Comparison of ENCODE assay signal across 24 mouse cellular contexts in genomic region chr11:69362021-69362420, GRCm38 (mm10). TPM values are rescaled to one million over a fixed set of nuclear protein-coding genes. Genes with fewer than 3 reads are reported as not detected.
DNase-seq lines count a peak whose midpoint lies in the region; ATAC-seq and TF ChIP-seq lines count a peak whose summit lies in the region.
"Had no signal": no experiment of that assay in that cellular context is flagged by ENCODE, and none has a peak within 500 bp of the region (broad histone marks: within the 10 kb centered on the region; RNA-seq: fewer than 3 reads in every experiment).

No protein-coding gene starts in this region.

- no peak overlapping the region for H3ac ChIP-seq in myocyte (ENCODE audit: control insufficient read depth, insufficient read length)

- WGBS in forebrain, embryonic 10.5 days, result 72% methylated on average over 7 of the region's 7 CpGs
- WGBS in forebrain, embryonic 16.5 days, result 31% methylated on average over 7 of the region's 7 CpGs
- 56% methylated on average over 7 of the region's 7 CpGs for WGBS in kidney, embryonic 16.5 days

- H3K36me3 ChIP-seq in forebrain, embryonic 10.5 days (replicated peaks), result peaks cover 75% of the 10 kb centered on the region
- H3K36me3 ChIP-seq in forebrain, embryonic 16.5 days (ENCODE audit: control insufficient read depth, insufficient read depth), result peaks cover 57% of the 10 kb centered on the region
- peaks cover 63% of the 10 kb centered on the region for H3K36me3 ChIP-seq in kidney, embryonic 16.5 days (ENCODE audit: insufficient read depth, low read length)
- H3K36me3 ChIP-seq in myocyte (ENCODE audit: control insufficient read depth, insufficient read depth), result peaks cover 21% of the 10 kb centered on the region

- no peak for TF ChIP-seq POLR2A in myocyte (IDR thresholded peaks at IDR 0.05; ENCODE audit: insufficient read length, low read depth)

- H3K27me3 ChIP-seq in forebrain, embryonic 10.5 days (ENCODE audit: poor library complexity, severe bottlenecking), result no peaks in the 10 kb centered on the region
- H3K27me3 ChIP-seq in forebrain, embryonic 16.5 days (replicated peaks; ENCODE audit: control insufficient read depth, insufficient read depth, low read length), result no peaks in the 10 kb centered on the region
- H3K27me3 ChIP-seq in kidney, embryonic 16.5 days (ENCODE audit: insufficient read depth, low read length), result no peaks in the 10 kb centered on the region
- H3K27me3 ChIP-seq in myocyte (ENCODE audit: control insufficient read depth, insufficient read depth, insufficient read length), result no peaks in the 10 kb centered on the region
- H3K27me3 ChIP-seq: embryonic facial prominence, embryonic 12.5 days; limb, embryonic 12.5 days; midbrain, embryonic 12.5 days had no signal

- DNase-seq in forebrain, embryonic 10.5 days (ENCODE audit: extremely low spot score, low spot score), result no peak
- DNase-seq in kidney, adult 8-10 months, result no peak
- peak; percentile 28 for DNase-seq in thymus, postnatal 14 days
- DNase-seq in thymus, adult 18-20 months, result no peak
- no peak for DNase-seq in lung, postnatal 25 days (ENCODE audit: low spot score)
- DNase-seq: adrenal gland, postnatal 25 days; cerebellum, adult 9-11 months; gastrocnemius, adult 2 months; heart, postnatal 4 days; kidney, adult 18-20 months; kidney, postnatal 10 days; lung, adult 18-20 months; lung, postnatal 10 days had no signal

- H3K9me3 ChIP-seq in forebrain, embryonic 10.5 days, result no peaks in the 10 kb centered on the region
- no peaks in the 10 kb centered on the region for H3K9me3 ChIP-seq in forebrain, embryonic 16.5 days (ENCODE audit: control insufficient read depth, low read length)
- no peaks in the 10 kb centered on the region for H3K9me3 ChIP-seq in kidney, embryonic 16.5 days (ENCODE audit: low read length)
- H3K9me3 ChIP-seq: embryonic facial prominence, embryonic 12.5 days; limb, embryonic 12.5 days; midbrain, embryonic 12.5 days had no signal

- H3K79me2 ChIP-seq in myocyte (ENCODE audit: control insufficient read depth, insufficient read depth), result peaks cover 13% of the 10 kb centered on the region

- H3K27ac ChIP-seq in forebrain, embryonic 10.5 days, result peak overlapping the region; percentile 31; the same call in 1 of the 2 replicates
- H3K27ac ChIP-seq in forebrain, embryonic 16.5 days (ENCODE audit: low read length), result no peak overlapping the region
- no peak overlapping the region for H3K27ac ChIP-seq in kidney, embryonic 16.5 days (ENCODE audit: low read length)
- H3K27ac ChIP-seq: gastrocnemius, adult 2 months; midbrain, embryonic 12.5 days; stomach, postnatal 0 days had no signal

- no peak overlapping the region for H3K4me3 ChIP-seq in forebrain, embryonic 10.5 days
- H3K4me3 ChIP-seq in forebrain, embryonic 16.5 days (replicated peaks; ENCODE audit: low read length), result no peak overlapping the region
- H3K4me3 ChIP-seq in kidney, embryonic 16.5 days (ENCODE audit: low read length), result no peak overlapping the region
- no peak overlapping the region for H3K4me3 ChIP-seq in myocyte
- H3K4me3 ChIP-seq: embryonic facial prominence, embryonic 12.5 days; erythroblast, embryonic 14.5 days; gastrocnemius, adult 2 months; limb, embryonic 12.5 days; midbrain, embryonic 12.5 days had no signal

- no peak overlapping the region for H3K4me2 ChIP-seq in forebrain, embryonic 16.5 days (ENCODE audit: low read length)
- no peak overlapping the region for H3K4me2 ChIP-seq in kidney, embryonic 16.5 days (replicated peaks; ENCODE audit: low read depth, low read length)
- peak overlapping the region; percentile 3 for H3K4me2 ChIP-seq in myocyte (ENCODE audit: low read depth)
- H3K4me2 ChIP-seq: embryonic facial prominence, embryonic 12.5 days; limb, embryonic 12.5 days; liver, embryonic 11.5 days; midbrain, embryonic 12.5 days had no signal

- no peak overlapping the region for H3K9ac ChIP-seq in forebrain, embryonic 16.5 days (replicated peaks; ENCODE audit: low read depth, low read length)
- H3K9ac ChIP-seq in kidney, embryonic 16.5 days (replicated peaks; ENCODE audit: low read length), result 0 out of 2 replicates have a peak overlapping the region, but pooled peaks have one; percentile 16
- H3K9ac ChIP-seq: embryonic facial prominence, embryonic 12.5 days; limb, embryonic 12.5 days; midbrain, embryonic 12.5 days had no signal

- H3K4me1 ChIP-seq in forebrain, embryonic 10.5 days, result peaks cover 38% of the 10 kb centered on the region
- peaks cover 30% of the 10 kb centered on the region for H3K4me1 ChIP-seq in forebrain, embryonic 16.5 days (replicated peaks; ENCODE audit: control insufficient read depth, insufficient read depth, low read length)
- H3K4me1 ChIP-seq in kidney, embryonic 16.5 days (ENCODE audit: insufficient read depth, low read length), result peaks cover 31% of the 10 kb centered on the region

- ATAC-seq in forebrain, embryonic 16.5 days, result no peak
- ATAC-seq in kidney, embryonic 16.5 days (ENCODE audit: low FRiP score, low TSS enrichment), result no peak
- ATAC-seq: CD4-positive, CD25-positive, alpha-beta regulatory T cell, adult 4 months; inflammation-experienced regulatory T-cells, adult 6 months had no signal

TF ChIP-seq in myocyte, 11 proteins besides CTCF, POLR2A, EP300 and RAD21:
- TF ChIP-seq SRF (IDR thresholded peaks at IDR 0.05; ENCODE audit: control insufficient read depth, insufficient read length, low read depth) (no peak), MYOG (IDR thresholded peaks at IDR 0.05; ENCODE audit: control insufficient read depth in 1 of 3, insufficient read depth in 1 of 3, insufficient read length in 2 of 3, low read depth in 2 of 3) (peak in 2 of 3 experiments; percentile 96 to 97), TCF3 (IDR thresholded peaks at IDR 0.05; ENCODE audit: insufficient read length, low read depth) (peak; percentile 98), MYOD1 (IDR thresholded peaks at IDR 0.05; ENCODE audit: control insufficient read depth in 1 of 3, insufficient read length in 2 of 3, low read depth in 2 of 3) (peak in 2 of 3 experiments; percentile 98 to 99), REST (IDR thresholded peaks at IDR 0.05; ENCODE audit: insufficient read depth, insufficient read length) (no peak), USF1 (IDR thresholded peaks at IDR 0.05; ENCODE audit: low read depth) (no peak), E2F4 (IDR thresholded peaks at IDR 0.05; ENCODE audit: insufficient read depth) (no peak), POLR2AphosphoS2 (IDR thresholded peaks at IDR 0.05; ENCODE audit: insufficient read length, low read depth) (no peak), TCF12 (IDR thresholded peaks at IDR 0.05; ENCODE audit: insufficient read depth, poor library complexity, severe bottlenecking) (peak; percentile 86), CEBPB (IDR thresholded peaks at IDR 0.05; ENCODE audit: insufficient read depth, poor library complexity, severe bottlenecking) (no peak), MAX (IDR thresholded peaks at IDR 0.05; ENCODE audit: low read depth) (no peak)

RNA-seq across cellular contexts. Expression of gene Chd3, which starts 7.2 kb away (rescaled TPM):
- 40.7 and 44.9 TPM in 2 replicates for polyA plus RNA-seq in forebrain, embryonic 10.5 days (2016; fragmentation: Nextera tagmentation; extraction: Ambion mirVana)
- 132 and 146 TPM in 2 replicates for polyA plus RNA-seq in forebrain, embryonic 16.5 days (2015; fragmentation: Nextera tagmentation; extraction: Ambion mirVana)
- polyA plus RNA-seq in kidney, embryonic 16.5 days (2015; fragmentation: Nextera tagmentation; extraction: Ambion mirVana), result 58.6 and 67.2 TPM in 2 replicates
- polyA plus RNA-seq in myocyte (2012; fragmentation: generic; extraction: Trizol), result 148 TPM

RNA-seq across cellular contexts. Expression of gene Rnf227, which starts 21.8 kb away (rescaled TPM):
- 17.0 and 19.7 TPM in 2 replicates for polyA plus RNA-seq in forebrain, embryonic 10.5 days (2016; fragmentation: Nextera tagmentation; extraction: Ambion mirVana)
- 109 and 144 TPM in 2 replicates for polyA plus RNA-seq in forebrain, embryonic 16.5 days (2015; fragmentation: Nextera tagmentation; extraction: Ambion mirVana)
- polyA plus RNA-seq in kidney, embryonic 16.5 days (2015; fragmentation: Nextera tagmentation; extraction: Ambion mirVana), result 16.4 and 17.8 TPM in 2 replicates
- polyA plus RNA-seq in myocyte (2012; fragmentation: generic; extraction: Trizol), result 2.5 TPM

RNA-seq across cellular contexts. Expression of gene Naa38, which starts 33.3 kb away (rescaled TPM):
- 131 and 136 TPM in 2 replicates for polyA plus RNA-seq in forebrain, embryonic 10.5 days (2016; fragmentation: Nextera tagmentation; extraction: Ambion mirVana)
- 79.2 and 86.1 TPM in 2 replicates for polyA plus RNA-seq in forebrain, embryonic 16.5 days (2015; fragmentation: Nextera tagmentation; extraction: Ambion mirVana)
- polyA plus RNA-seq in kidney, embryonic 16.5 days (2015; fragmentation: Nextera tagmentation; extraction: Ambion mirVana), result 142 and 150 TPM in 2 replicates
- 126 TPM for polyA plus RNA-seq in myocyte (2012; fragmentation: generic; extraction: Trizol)

RNA-seq across cellular contexts. Expression of gene Cyb5d1, which starts 33.4 kb away (rescaled TPM):
- 47.3 and 54.6 TPM in 2 replicates for polyA plus RNA-seq in forebrain, embryonic 10.5 days (2016; fragmentation: Nextera tagmentation; extraction: Ambion mirVana)
- polyA plus RNA-seq in forebrain, embryonic 16.5 days (2015; fragmentation: Nextera tagmentation; extraction: Ambion mirVana), result 42.5 and 44.2 TPM in 2 replicates
- 34.0 and 37.3 TPM in 2 replicates for polyA plus RNA-seq in kidney, embryonic 16.5 days (2015; fragmentation: Nextera tagmentation; extraction: Ambion mirVana)
- 23.0 TPM for polyA plus RNA-seq in myocyte (2012; fragmentation: generic; extraction: Trizol)

RNA-seq across cellular contexts. Expression of gene Kcnab3, which starts 36.0 kb away (rescaled TPM):
- polyA plus RNA-seq in forebrain, embryonic 10.5 days (2016; fragmentation: Nextera tagmentation; extraction: Ambion mirVana), result 1.1 and 1.2 TPM in 2 replicates
- polyA plus RNA-seq in forebrain, embryonic 16.5 days (2015; fragmentation: Nextera tagmentation; extraction: Ambion mirVana), result 5.7 and 6.0 TPM in 2 replicates
- polyA plus RNA-seq in kidney, embryonic 16.5 days (2015; fragmentation: Nextera tagmentation; extraction: Ambion mirVana), result 3.3 and 3.8 TPM in 2 replicates
- polyA plus RNA-seq in myocyte (2012; fragmentation: generic; extraction: Trizol), result 2.0 TPM
- polyA plus RNA-seq: erythroblast, embryonic 14.5 days had no signal
